Mouse (Mus musculus) hindbrain, postnatal 0 days (tissue): ENCODE results near the gene Sec14l1. TPM values are rescaled to one million over a fixed set of nuclear protein-coding genes. Genes with fewer than 3 reads are reported as not detected.

Source experiments
- ATAC-seq: fragments of 200-750 bp; cut with Nextera tagmentation; 2 replicates; pipeline ENCODE4 v1.8.0; 2017; ENCODE audit warnings: mild to moderate bottlenecking, moderate TSS enrichment, moderate library complexity
- DNase-seq: peaks from one replicate; pipeline ENCODE4 v3.0.0-alpha.2; 2015; ENCODE audit warnings: low spot score
- H3K27ac ChIP-seq: fragments of 300-500 bp; sonication (generic); 2 replicates; pipeline ENCODE4 v1.5.1; 2014; ENCODE audit warnings: mild to moderate bottlenecking
- H3K27me3 ChIP-seq: fragments of 300-500 bp; sonication (generic); 2 replicates; pipeline ENCODE4 v1.6.1; 2014; ENCODE audit warnings: low read length, mixed read lengths; ENCODE audit not compliant: insufficient read depth
- H3K36me3 ChIP-seq: fragments of 300-500 bp; sonication (generic); 2 replicates; pipeline ENCODE4 v1.6.1; 2014; ENCODE audit warnings: low read length, mixed read lengths; ENCODE audit not compliant: insufficient read depth
- H3K4me1 ChIP-seq: fragments of 300-500 bp; sonication (generic); 2 replicates; pipeline ENCODE4 v1.6.1; 2014; ENCODE audit warnings: antibody characterized with exemption, low read length, mixed read lengths; ENCODE audit not compliant: insufficient read depth
- H3K4me2 ChIP-seq: fragments of 300-500 bp; sonication (generic); 2 replicates; pipeline ENCODE4 v1.6.1; 2014; ENCODE audit warnings: low read depth, mild to moderate bottlenecking, low read length, moderate library complexity, mixed read lengths
- H3K4me3 ChIP-seq: fragments of 300-500 bp; sonication (generic); 2 replicates; pipeline ENCODE4 v1.5.1; 2014; ENCODE audit warnings: low read length
- H3K9ac ChIP-seq: fragments of 300-500 bp; sonication (generic); replicated peaks from 2 replicates; pipeline ENCODE4 v1.6.1; 2014; ENCODE audit warnings: mild to moderate bottlenecking, low read length, moderate library complexity, mixed read lengths
- H3K9me3 ChIP-seq: fragments of 300-500 bp; sonication (generic); 2 replicates; pipeline ENCODE4 v1.6.1; 2016; ENCODE audit warnings: low read length, mixed read lengths
- CTCF ChIP-seq: IDR thresholded peaks from 2 replicates; pipeline ENCODE4 v1.5.1; 2016; ENCODE audit warnings: antibody characterized with exemption, control low read depth, low read depth
- WGBS: fragments of 180-500 bp; shearing (Covaris S2); extraction: QIAGEN DNeasy Blood & Tissue Kit; methylation state at CpG from one replicate; pipeline ENCODE4 v1.1.7; 2014; 5-methylcytosine and 5-hydroxymethylcytosine counted together
- polyA plus RNA-seq: library from polyadenylated mRNA; unstranded; fragments of >200 nt; fragmentation: Nextera tagmentation; extraction: Ambion mirVana; gene quantifications from 2 replicates; pipeline ENCODE4 v1.2.1, GENCODE M21; 2015
- total RNA-seq: library from RNA; depleted of rRNA; stranded (reverse); fragments of >200 nt; gene quantifications from 2 replicates; pipeline ENCODE4 v1.2.3, GENCODE M21; 2014

Sec14l1 gene
- total and polyA plus RNA-seq, 2 experiments from 2014 or later = 47.0 to 74.1 TPM

DNA sequence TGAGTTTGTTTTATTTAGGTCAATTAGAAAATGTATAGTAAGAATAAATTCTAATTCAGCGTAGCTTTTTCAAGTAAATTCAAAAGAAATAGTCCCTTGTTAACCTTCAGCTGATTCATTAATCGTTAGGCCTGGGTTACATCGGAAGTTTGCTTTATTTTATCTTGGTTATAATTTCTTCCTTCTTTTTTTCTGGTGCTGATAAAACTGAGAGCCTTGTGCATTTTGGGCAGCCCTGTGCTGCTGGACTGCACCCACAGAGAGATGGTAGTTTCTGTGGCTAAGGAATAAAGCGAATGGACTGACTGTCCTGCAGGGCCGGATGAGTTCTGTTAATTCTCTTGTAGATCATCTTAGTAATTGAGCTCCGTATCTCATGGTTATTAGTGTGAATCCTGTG is 37.6 kb downstream of the Sec14l1 start:
- Histone ChIP-seq H3K4me1 (no peaks in the 10 kb centered on the region), H3K27me3 (no peaks in the 10 kb centered on the region), H3K9me3 (no peaks in the 10 kb centered on the region), H3K4me2 (no peak overlapping the region), H3K36me3 (peaks cover 55% of the 10 kb centered on the region), H3K4me3 (no peak overlapping the region), H3K9ac (no peak overlapping the region), H3K27ac (no peak overlapping the region)
- WGBS = 85% methylated on average over 6 of the region's 6 CpGs
- TF ChIP-seq CTCF = no peak
- ATAC-seq (no peak), DNase-seq (no peak)

GRCm38 (mm10) chr11:117153553-117153952 is 38.6 kb downstream of the Sec14l1 start:
- Histone ChIP-seq H3K9me3 (no peaks in the 10 kb centered on the region), H3K36me3 (peaks cover 46% of the 10 kb centered on the region), H3K9ac (no peak overlapping the region), H3K27ac (no peak overlapping the region), H3K4me1 (0 out of 2 replicates have a peak, but pooled peaks cover 4% of the 10 kb centered on the region), H3K27me3 (no peaks in the 10 kb centered on the region), H3K4me2 (no peak overlapping the region), H3K4me3 (no peak overlapping the region)
- 68% methylated on average over 9 of the region's 9 CpGs for WGBS
- no peak for DNase-seq
- TF ChIP-seq CTCF = no peak
- ATAC-seq = no peak

- H3K36me3 ChIP-seq = peaks cover 41% of the 10 kb centered on the region
- ATAC-seq (no peak), DNase-seq (no peak)
- no peak overlapping the region for H3K27ac ChIP-seq
- WGBS = 64% methylated on average over 7 of the region's 7 CpGs
- 0 out of 2 replicates have a peak, but pooled peaks cover 4% of the 10 kb centered on the region for H3K4me1 ChIP-seq
- no peak overlapping the region for H3K9ac ChIP-seq
- no peaks in the 10 kb centered on the region for H3K27me3 ChIP-seq
- no peak overlapping the region for H3K4me2 ChIP-seq
- H3K4me3 ChIP-seq = no peak overlapping the region
- TF ChIP-seq CTCF = no peak
- H3K9me3 ChIP-seq = no peaks in the 10 kb centered on the region
Observed at GRCm38 (mm10) chr11:117154088-117154815, 39.3 kb downstream of the Sec14l1 start.

- no peaks in the 10 kb centered on the region for H3K9me3 ChIP-seq
- ATAC-seq (0 out of 2 replicates have a peak, but pooled peaks have one; percentile 22), DNase-seq (peak; percentile 77)
- H3K4me2 ChIP-seq = no peak overlapping the region
- no peak overlapping the region for H3K27ac ChIP-seq
- no peak overlapping the region for H3K9ac ChIP-seq
- no peak for TF ChIP-seq CTCF
- 27% methylated on average over 13 of the region's 15 CpGs for WGBS
- peaks cover 18% of the 10 kb centered on the region for H3K36me3 ChIP-seq
- no peaks in the 10 kb centered on the region for H3K27me3 ChIP-seq
- 0 out of 2 replicates have a peak, but pooled peaks cover 4% of the 10 kb centered on the region for H3K4me1 ChIP-seq
- H3K4me3 ChIP-seq = no peak overlapping the region
Observed at GRCm38 (mm10) chr11:117156725-117157124, 41.8 kb downstream of the Sec14l1 start.

DNA sequence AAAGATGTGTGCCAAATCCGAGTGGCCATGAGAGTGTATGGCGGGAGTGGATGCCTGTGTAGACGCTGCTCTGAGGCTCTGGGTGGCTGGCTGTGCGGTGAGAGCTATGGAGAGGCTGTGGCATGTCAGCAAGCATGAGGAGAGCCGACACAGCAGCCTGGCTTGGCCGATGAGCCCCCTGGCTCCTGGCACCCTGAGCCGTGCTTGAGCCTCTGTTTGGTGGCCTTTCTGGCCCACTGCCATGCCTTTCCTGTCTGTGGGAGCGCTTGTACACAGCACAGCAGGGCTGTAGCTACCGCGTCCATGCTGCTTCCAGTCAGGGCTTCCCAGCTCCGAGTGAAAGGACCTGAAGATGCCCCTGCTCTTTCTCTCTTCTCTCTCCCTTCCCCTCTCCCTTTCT is 43.4 kb downstream of the Sec14l1 start:
- H3K27me3 ChIP-seq = no peaks in the 10 kb centered on the region
- H3K4me1 ChIP-seq = 0 out of 2 replicates have a peak, but pooled peaks cover 4% of the 10 kb centered on the region
- ATAC-seq (0 out of 2 replicates have a peak, but pooled peaks have one; percentile 18), DNase-seq (peak; percentile 64)
- 43% methylated on average over 11 of the region's 11 CpGs for WGBS
- no peak overlapping the region for H3K9ac ChIP-seq
- no peaks in the 10 kb centered on the region for H3K9me3 ChIP-seq
- peaks cover 11% of the 10 kb centered on the region; the same call in 1 of the 2 replicates for H3K36me3 ChIP-seq
- H3K27ac ChIP-seq = no peak overlapping the region; the same call in 1 of the 2 replicates
- TF ChIP-seq CTCF = no peak
- H3K4me3 ChIP-seq = no peak overlapping the region
- H3K4me2 ChIP-seq = no peak overlapping the region

DNA sequence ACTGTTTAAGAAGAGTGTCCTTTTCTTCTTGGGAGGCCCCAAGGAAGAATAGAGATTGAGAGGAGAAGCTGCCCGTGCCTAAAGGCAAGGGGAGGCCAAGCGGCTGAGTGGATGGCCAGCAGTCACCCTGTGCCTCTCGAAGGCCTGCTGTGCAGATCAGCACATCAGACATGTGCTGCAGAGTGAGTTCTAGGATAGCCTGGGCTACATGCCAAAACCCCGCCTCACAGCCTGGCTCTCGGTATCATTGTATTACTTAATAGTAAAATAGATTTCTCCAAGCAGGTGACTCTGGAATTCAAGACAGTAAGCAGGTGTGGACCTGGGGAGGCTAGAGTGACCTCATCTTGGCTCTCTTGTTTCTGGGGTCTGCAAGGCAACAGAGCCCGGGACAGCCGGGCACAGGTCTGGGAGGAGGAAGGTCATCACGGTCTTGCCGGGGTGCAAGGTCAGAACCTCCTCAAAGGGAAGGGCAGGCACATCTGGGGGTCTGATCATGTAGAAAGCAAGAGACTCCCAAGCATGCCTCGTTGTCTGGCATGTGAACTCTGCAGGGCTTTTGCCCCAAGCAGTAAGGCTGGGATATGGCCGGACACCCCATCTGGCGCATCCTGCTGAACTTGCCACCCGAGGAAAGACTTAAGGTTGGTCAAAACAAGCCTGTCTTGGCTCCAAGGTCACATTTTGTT is 44.4 kb downstream of the Sec14l1 start:
- Histone ChIP-seq H3K36me3 (peaks cover 11% of the 10 kb centered on the region; the same call in 1 of the 2 replicates), H3K9ac (no peak overlapping the region)

More for the DNA sequence above, 44.4 kb downstream of the Sec14l1 start:
- no peaks in the 10 kb centered on the region for H3K27me3 ChIP-seq
- H3K9me3 ChIP-seq = no peaks in the 10 kb centered on the region
- DNase-seq (no peak), ATAC-seq (no peak)
- H3K27ac ChIP-seq = no peak overlapping the region
- H3K4me3 ChIP-seq = no peak overlapping the region
- WGBS = 71% methylated on average over 13 of the region's 13 CpGs
- no peak for TF ChIP-seq CTCF
- H3K4me1 ChIP-seq = 0 out of 2 replicates have a peak, but pooled peaks cover 4% of the 10 kb centered on the region
- H3K4me2 ChIP-seq = no peak overlapping the region
